Mouse (Mus musculus): ENCODE data around the gene Cgn. TPM values are rescaled to one million over a fixed set of nuclear protein-coding genes. Genes with fewer than 3 reads are reported as not detected.
"Not testable (repeated sequence)": the region's sequence is repeated elsewhere in the genome, so short reads cannot be mapped to it uniquely, and the experiment has no call there.

Gene Cgn
- polyA plus RNA-seq, 1 experiment from 2014 or later: 42.1 TPM

DNA sequence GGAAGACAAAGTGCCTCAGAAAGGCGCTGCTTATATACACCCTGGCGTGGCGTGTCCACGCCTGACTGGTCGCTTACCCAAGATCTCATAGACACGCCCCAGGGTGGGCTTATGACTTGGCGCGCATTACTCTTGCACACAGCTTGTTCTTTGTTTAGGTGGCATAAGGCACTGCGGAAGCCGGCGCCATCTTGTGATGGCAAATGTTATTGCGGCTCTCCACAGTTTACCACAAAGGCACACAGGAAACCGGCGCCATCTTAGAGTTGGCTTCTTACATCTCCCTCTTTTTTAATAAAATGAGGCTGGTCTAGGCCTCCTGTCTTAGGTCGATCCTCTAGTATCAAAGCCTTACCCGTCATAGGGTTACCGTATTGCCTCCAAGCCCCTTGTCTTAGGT, 40.6 kb downstream of the Cgn start:
- no peak overlapping the region for H3K27ac ChIP-seq (ENCODE audit: low read depth, low read length)
- no peak overlapping the region for H3K9ac ChIP-seq (ENCODE audit: low read depth, low read length)
- no peaks in the 10 kb centered on the region for H3K9me3 ChIP-seq (ENCODE audit: control insufficient read depth)
- no peaks in the 10 kb centered on the region for H3K4me1 ChIP-seq (replicated peaks; ENCODE audit: control insufficient read depth, insufficient read depth, low read length)
- H3K4me2 ChIP-seq (replicated peaks; ENCODE audit: low read depth): no peak overlapping the region
- peak; percentile 38 for TF ChIP-seq CTCF (IDR thresholded peaks at IDR 0.05; ENCODE audit: low read depth)
- H3K36me3 ChIP-seq (ENCODE audit: control insufficient read depth, insufficient read depth): peaks cover 6% of the 10 kb centered on the region; the same call in 1 of the 2 replicates
- no peak overlapping the region for H3K4me3 ChIP-seq (ENCODE audit: low read depth, low read length)
- 94% methylated on average over 17 of the region's 17 CpGs for WGBS
- no peaks in the 10 kb centered on the region for H3K27me3 ChIP-seq (replicated peaks; ENCODE audit: control insufficient read depth, insufficient read depth, low read length)
- ATAC-seq: no peak

DNA sequence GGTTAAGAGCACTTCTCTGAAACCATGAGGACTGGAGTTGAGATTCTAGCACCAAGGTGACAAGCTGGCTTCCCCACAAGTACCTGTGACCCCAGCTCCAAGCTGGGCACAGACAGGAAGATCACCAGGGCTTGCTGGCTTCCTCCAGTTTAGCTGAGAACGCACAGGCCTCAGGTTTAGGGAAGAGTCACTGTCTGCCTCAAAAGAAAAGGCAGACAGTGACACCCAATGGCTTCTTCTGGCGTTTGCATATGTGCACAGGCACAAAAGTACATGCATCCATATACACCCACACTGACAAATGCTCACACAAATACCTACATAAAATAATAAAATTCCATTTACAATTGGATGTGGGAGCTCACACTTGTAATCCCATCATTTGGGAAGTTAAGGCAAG, 62.7 kb downstream of the Cgn start:
- peak; percentile 59 for TF ChIP-seq CTCF (IDR thresholded peaks at IDR 0.05; ENCODE audit: low read depth)
- WGBS: 13% methylated on average over 2 of the region's 2 CpGs
- H3K4me1 ChIP-seq (replicated peaks; ENCODE audit: control insufficient read depth, insufficient read depth, low read length): not testable (repeated sequence)

DNA sequence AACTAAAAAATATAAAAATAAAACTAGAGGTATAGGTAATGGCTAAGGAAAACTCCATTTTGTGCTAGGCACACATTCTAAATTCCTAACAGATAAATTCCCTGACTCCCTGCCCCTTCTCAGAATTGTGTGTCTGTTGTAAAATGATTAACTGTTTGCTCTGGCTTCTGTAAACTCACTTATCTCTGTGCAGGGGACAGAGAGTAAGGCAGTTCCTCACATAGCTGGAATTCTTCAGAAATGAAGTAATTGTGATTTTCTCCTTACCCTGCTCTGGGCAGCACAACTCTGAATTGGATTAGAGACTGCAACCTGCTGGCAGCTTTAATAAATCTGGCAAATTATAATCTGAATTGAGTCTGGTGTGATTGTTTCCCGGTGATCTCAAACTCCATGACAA, 68.0 kb downstream of the Cgn start:
- not testable (repeated sequence) for H3K9ac ChIP-seq (ENCODE audit: low read depth, low read length); H3K27me3 ChIP-seq (replicated peaks; ENCODE audit: control insufficient read depth, insufficient read depth, low read length); H3K9me3 ChIP-seq (ENCODE audit: control insufficient read depth); H3K27ac ChIP-seq (ENCODE audit: low read depth, low read length); H3K4me1 ChIP-seq (replicated peaks; ENCODE audit: control insufficient read depth, insufficient read depth, low read length); H3K4me3 ChIP-seq (ENCODE audit: low read depth, low read length); H3K4me2 ChIP-seq (replicated peaks; ENCODE audit: low read depth); H3K36me3 ChIP-seq (ENCODE audit: control insufficient read depth, insufficient read depth)
- ATAC-seq: 0 out of 2 replicates have a peak, but pooled peaks have one; percentile 19
- 17% methylated on average over 1 of the region's 1 CpGs for WGBS

More for the DNA sequence above, 62.7 kb downstream of the Cgn start:
- H3K4me2 ChIP-seq (replicated peaks; ENCODE audit: low read depth); H3K27me3 ChIP-seq (replicated peaks; ENCODE audit: control insufficient read depth, insufficient read depth, low read length); H3K36me3 ChIP-seq (ENCODE audit: control insufficient read depth, insufficient read depth); H3K27ac ChIP-seq (ENCODE audit: low read depth, low read length); ATAC-seq; H3K4me3 ChIP-seq (ENCODE audit: low read depth, low read length); H3K9ac ChIP-seq (ENCODE audit: low read depth, low read length); H3K9me3 ChIP-seq (ENCODE audit: control insufficient read depth): not testable (repeated sequence)

DNA sequence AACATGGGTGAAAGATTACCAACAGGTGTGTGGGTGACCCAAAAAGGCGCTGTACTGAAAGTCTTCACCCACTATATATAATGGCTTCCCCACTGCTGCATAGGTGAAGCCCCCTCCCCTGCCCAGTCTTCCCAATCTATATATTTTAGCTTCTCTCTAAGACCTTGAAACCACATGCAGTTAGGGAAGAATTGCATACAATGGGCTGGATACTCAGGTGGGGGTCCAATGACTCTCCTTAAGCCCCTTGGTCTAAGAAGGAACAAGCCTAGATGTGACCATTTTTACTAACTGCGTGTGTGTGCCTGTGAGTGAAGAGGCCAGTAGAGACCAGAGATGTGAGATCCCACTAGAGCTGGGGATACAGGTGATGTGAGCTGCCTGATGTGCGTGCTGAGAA, 72.9 kb downstream of the Cgn start:
- not testable (repeated sequence) for ATAC-seq; H3K4me2 ChIP-seq (replicated peaks; ENCODE audit: low read depth); H3K36me3 ChIP-seq (ENCODE audit: control insufficient read depth, insufficient read depth); H3K9ac ChIP-seq (ENCODE audit: low read depth, low read length); H3K4me1 ChIP-seq (replicated peaks; ENCODE audit: control insufficient read depth, insufficient read depth, low read length); H3K9me3 ChIP-seq (ENCODE audit: control insufficient read depth); H3K27me3 ChIP-seq (replicated peaks; ENCODE audit: control insufficient read depth, insufficient read depth, low read length); H3K4me3 ChIP-seq (ENCODE audit: low read depth, low read length); H3K27ac ChIP-seq (ENCODE audit: low read depth, low read length)
- WGBS: 83% methylated on average over 3 of the region's 3 CpGs

DNA sequence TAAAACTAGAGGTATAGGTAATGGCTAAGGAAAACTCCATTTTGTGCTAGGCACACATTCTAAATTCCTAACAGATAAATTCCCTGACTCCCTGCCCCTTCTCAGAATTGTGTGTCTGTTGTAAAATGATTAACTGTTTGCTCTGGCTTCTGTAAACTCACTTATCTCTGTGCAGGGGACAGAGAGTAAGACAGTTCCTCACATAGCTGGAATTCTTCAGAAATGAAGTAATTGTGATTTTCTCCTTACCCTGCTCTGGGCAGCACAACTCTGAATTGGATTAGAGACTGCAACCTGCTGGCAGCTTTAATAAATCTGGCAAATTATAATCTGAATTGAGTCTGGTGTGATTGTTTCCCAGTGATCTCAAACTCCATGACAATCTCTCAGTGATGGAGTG, 75.7 kb downstream of the Cgn start:
- not testable (repeated sequence) for ATAC-seq; H3K27me3 ChIP-seq (replicated peaks; ENCODE audit: control insufficient read depth, insufficient read depth, low read length); H3K4me1 ChIP-seq (replicated peaks; ENCODE audit: control insufficient read depth, insufficient read depth, low read length); H3K4me2 ChIP-seq (replicated peaks; ENCODE audit: low read depth); H3K4me3 ChIP-seq (ENCODE audit: low read depth, low read length); H3K9me3 ChIP-seq (ENCODE audit: control insufficient read depth); H3K27ac ChIP-seq (ENCODE audit: low read depth, low read length); H3K9ac ChIP-seq (ENCODE audit: low read depth, low read length); H3K36me3 ChIP-seq (ENCODE audit: control insufficient read depth, insufficient read depth)

Other genes with a start within 250 kb of the Cgn start
- 20.9 and 26.5 TPM in 2 replicates for gene Snx27, start 203.8 kb downstream of the Cgn start, polyA plus RNA-seq (2015; fragmentation: Nextera tagmentation; extraction: Ambion mirVana)
- gene Gm10972, start 143.4 kb downstream of the Cgn start, polyA plus RNA-seq (2015; fragmentation: Nextera tagmentation; extraction: Ambion mirVana): not detected in 2 replicates
- 10.9 and 12.0 TPM in 2 replicates for gene Tuft1, start 127.6 kb downstream of the Cgn start, polyA plus RNA-seq (2015; fragmentation: Nextera tagmentation; extraction: Ambion mirVana)
- gene Selenbp2, start 92.9 kb downstream of the Cgn start, polyA plus RNA-seq (2015; fragmentation: Nextera tagmentation; extraction: Ambion mirVana): 2.7 and 2.9 TPM in 2 replicates
- 4.8 and 5.8 TPM in 2 replicates for gene Pogz, start 51.1 kb upstream of the Cgn start, polyA plus RNA-seq (2015; fragmentation: Nextera tagmentation; extraction: Ambion mirVana)
- 308 and 311 TPM in 2 replicates for gene Psmb4, start 100.5 kb upstream of the Cgn start, polyA plus RNA-seq (2015; fragmentation: Nextera tagmentation; extraction: Ambion mirVana)
- gene Selenbp1, start 146.6 kb upstream of the Cgn start, polyA plus RNA-seq (2015; fragmentation: Nextera tagmentation; extraction: Ambion mirVana): 61.7 and 71.6 TPM in 2 replicates
- gene Rfx5, start 167.6 kb upstream of the Cgn start, polyA plus RNA-seq (2015; fragmentation: Nextera tagmentation; extraction: Ambion mirVana): 2.6 and 3.9 TPM in 2 replicates
- gene Pi4kb, start 188.2 kb upstream of the Cgn start, polyA plus RNA-seq (2015; fragmentation: Nextera tagmentation; extraction: Ambion mirVana): 10.5 and 11.6 TPM in 2 replicates
- gene Zfp687, start 229.0 kb upstream of the Cgn start, polyA plus RNA-seq (2015; fragmentation: Nextera tagmentation; extraction: Ambion mirVana): 8.7 and 9.7 TPM in 2 replicates